Mouse (Mus musculus) limb, embryonic 14.5 days (tissue): ENCODE results near the gene Strbp. TPM values are rescaled to one million over a fixed set of nuclear protein-coding genes. Genes with fewer than 3 reads are reported as not detected.

Experiments
- ATAC-seq: fragments of 200-750 bp; cut with Nextera tagmentation; 2 replicates; pipeline ENCODE4 v1.8.0; 2017; ENCODE audit warnings: low read depth, moderate number of reproducible peaks, moderate TSS enrichment; ENCODE audit not compliant: low FRiP score
- DNase-seq: peaks from one replicate; pipeline ENCODE4 v3.0.0-alpha.2; 2015; ENCODE audit warnings: low spot score
- H3K27ac ChIP-seq: fragments of 300-500 bp; sonication (generic); replicated peaks from 2 replicates; pipeline ENCODE4 v1.5.1; 2014; ENCODE audit warnings: low read depth, mild to moderate bottlenecking, low read length, moderate library complexity, mixed read lengths
- H3K27me3 ChIP-seq: fragments of 300-500 bp; sonication (generic); 2 replicates; pipeline ENCODE4 v1.6.1; 2014; ENCODE audit warnings: low read length, mixed read lengths; ENCODE audit not compliant: control insufficient read depth, insufficient read depth
- H3K36me3 ChIP-seq: fragments of 300-500 bp; sonication (generic); 2 replicates; pipeline ENCODE4 v1.6.1; 2014; ENCODE audit warnings: mild to moderate bottlenecking, low read length, moderate library complexity, mixed read lengths; ENCODE audit not compliant: control insufficient read depth, insufficient read depth
- H3K4me1 ChIP-seq: fragments of 300-500 bp; sonication (generic); 2 replicates; pipeline ENCODE4 v1.6.1; 2014; ENCODE audit warnings: antibody characterized with exemption, low read length, mixed read lengths; ENCODE audit not compliant: control insufficient read depth, insufficient read depth
- H3K4me2 ChIP-seq: fragments of 300-500 bp; sonication (generic); replicated peaks from 2 replicates; pipeline ENCODE4 v1.6.1; 2014; ENCODE audit warnings: low read depth, mild to moderate bottlenecking, low read length, moderate library complexity; ENCODE audit not compliant: severe bottlenecking
- H3K4me3 ChIP-seq: fragments of 300-500 bp; sonication (generic); replicated peaks from 2 replicates; pipeline ENCODE4 v1.5.1; 2014; ENCODE audit warnings: low read length
- H3K9ac ChIP-seq: fragments of 300-500 bp; sonication (generic); 2 replicates; pipeline ENCODE4 v1.6.1; 2014; ENCODE audit warnings: mild to moderate bottlenecking, low read depth, low read length, moderate library complexity; ENCODE audit not compliant: severe bottlenecking
- H3K9me3 ChIP-seq: fragments of 300-500 bp; sonication (generic); 2 replicates; pipeline ENCODE4 v1.6.1; 2016; ENCODE audit warnings: low read length; ENCODE audit not compliant: control insufficient read depth
- POLR2A ChIP-seq: fragments of 200-500 bp; IDR thresholded peaks from 2 replicates; pipeline ENCODE4 v1.8.0; 2012; ENCODE audit warnings: inconsistent platforms, mild to moderate bottlenecking, moderate library complexity, borderline replicate concordance; ENCODE audit not compliant: insufficient read depth, insufficient read length; ENCODE audit errors: extremely low read depth
- WGBS: fragments of 180-500 bp; shearing (Covaris S2); extraction: QIAGEN DNeasy Blood & Tissue Kit; methylation state at CpG from one replicate; pipeline ENCODE4 v1.1.7; 2014; 5-methylcytosine and 5-hydroxymethylcytosine counted together
- polyA plus RNA-seq, 2 experiments: library from polyadenylated mRNA; depleted of rRNA in 1 of 2; stranded (reverse) in 1 of 2; unstranded in 1 of 2; fragments of >200 nt; fragmentation: Nextera tagmentation in 1 of 2; extraction: Ambion mirVana in 1 of 2; gene quantifications; 2 replicates each; pipeline versions ENCODE4 v1.2.1 to v1.2.3; 2012 to 2014

Gene Strbp
- polyA plus RNA-seq, 2 experiments: 23.5 to 33.2 TPM

GRCm38 (mm10) chr2:37715364-37715763 is 11.7 kb upstream of the Strbp start:
- Histone ChIP-seq H3K9me3 (no peaks in the 10 kb centered on the region), H3K27me3 (no peaks in the 10 kb centered on the region), H3K27ac (no peak overlapping the region), H3K36me3 (no peaks in the 10 kb centered on the region), H3K9ac (no peak overlapping the region), H3K4me2 (no peak overlapping the region), H3K4me1 (no peaks in the 10 kb centered on the region), H3K4me3 (no peak overlapping the region)
- TF ChIP-seq POLR2A: no peak
- WGBS: 66% methylated on average over 3 of the region's 3 CpGs
- no peak for DNase-seq
- no peak for ATAC-seq

DNA sequence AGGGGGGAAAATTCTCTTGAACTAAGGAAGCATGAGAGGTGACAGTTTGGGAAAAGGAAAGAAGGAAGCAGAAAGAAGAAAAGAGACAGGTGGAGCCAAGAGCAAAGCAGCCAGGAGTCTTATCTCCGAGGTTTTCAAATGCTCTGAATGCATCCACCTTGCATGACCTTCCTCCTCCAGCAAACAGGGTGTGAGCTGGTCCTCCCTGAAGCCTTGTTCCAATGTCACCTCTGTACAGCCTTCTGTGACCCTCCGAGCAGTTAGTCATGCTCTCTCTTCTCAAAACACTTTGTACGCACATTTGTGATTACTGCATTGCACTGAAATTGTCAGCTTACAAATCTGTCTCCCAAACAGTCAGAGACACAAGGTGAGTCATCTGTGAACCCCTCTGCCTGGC is 9.4 kb upstream of the Strbp start:
- 89% methylated on average over 3 of the region's 3 CpGs for WGBS
- Histone ChIP-seq H3K4me3 (no peak overlapping the region), H3K9me3 (no peaks in the 10 kb centered on the region), H3K9ac (no peak overlapping the region), H3K27me3 (no peaks in the 10 kb centered on the region), H3K36me3 (no peaks in the 10 kb centered on the region), H3K4me1 (no peaks in the 10 kb centered on the region), H3K27ac (no peak overlapping the region), H3K4me2 (no peak overlapping the region)
- no peak for TF ChIP-seq POLR2A
- ATAC-seq (no peak), DNase-seq (no peak)

GRCm38 (mm10) chr2:37708835-37709234 is 5.2 kb upstream of the Strbp start:
- no peak overlapping the region for H3K4me3 ChIP-seq
- no peak overlapping the region for H3K4me2 ChIP-seq
- no peaks in the 10 kb centered on the region for H3K9me3 ChIP-seq
- no peak overlapping the region for H3K27ac ChIP-seq
- no peak for TF ChIP-seq POLR2A
- no peaks in the 10 kb centered on the region for H3K27me3 ChIP-seq
- no peaks in the 10 kb centered on the region for H3K36me3 ChIP-seq
- DNase-seq (no peak), ATAC-seq (no peak)
- 84% methylated on average over 3 of the region's 3 CpGs for WGBS
- no peak overlapping the region for H3K9ac ChIP-seq
- H3K4me1 ChIP-seq: no peaks in the 10 kb centered on the region

GRCm38 (mm10) chr2:37704141-37704760 is 592 bp upstream of the Strbp start:
- Histone ChIP-seq H3K4me1 (peaks cover 9% of the 10 kb centered on the region), H3K27ac (0 out of 2 replicates have a peak overlapping the region, but pooled peaks have one; percentile 92), H3K9me3 (no peaks in the 10 kb centered on the region), H3K27me3 (no peaks in the 10 kb centered on the region), H3K36me3 (no peaks in the 10 kb centered on the region), H3K4me2 (peak overlapping the region; percentile 72), H3K4me3 (peak overlapping the region; percentile 92), H3K9ac (peak overlapping the region; percentile 88; the same call in 1 of the 2 replicates)
- DNase-seq (no peak), ATAC-seq (no peak)
- TF ChIP-seq POLR2A: no peak
- WGBS: 12% methylated on average over 4 of the region's 4 CpGs

DNA sequence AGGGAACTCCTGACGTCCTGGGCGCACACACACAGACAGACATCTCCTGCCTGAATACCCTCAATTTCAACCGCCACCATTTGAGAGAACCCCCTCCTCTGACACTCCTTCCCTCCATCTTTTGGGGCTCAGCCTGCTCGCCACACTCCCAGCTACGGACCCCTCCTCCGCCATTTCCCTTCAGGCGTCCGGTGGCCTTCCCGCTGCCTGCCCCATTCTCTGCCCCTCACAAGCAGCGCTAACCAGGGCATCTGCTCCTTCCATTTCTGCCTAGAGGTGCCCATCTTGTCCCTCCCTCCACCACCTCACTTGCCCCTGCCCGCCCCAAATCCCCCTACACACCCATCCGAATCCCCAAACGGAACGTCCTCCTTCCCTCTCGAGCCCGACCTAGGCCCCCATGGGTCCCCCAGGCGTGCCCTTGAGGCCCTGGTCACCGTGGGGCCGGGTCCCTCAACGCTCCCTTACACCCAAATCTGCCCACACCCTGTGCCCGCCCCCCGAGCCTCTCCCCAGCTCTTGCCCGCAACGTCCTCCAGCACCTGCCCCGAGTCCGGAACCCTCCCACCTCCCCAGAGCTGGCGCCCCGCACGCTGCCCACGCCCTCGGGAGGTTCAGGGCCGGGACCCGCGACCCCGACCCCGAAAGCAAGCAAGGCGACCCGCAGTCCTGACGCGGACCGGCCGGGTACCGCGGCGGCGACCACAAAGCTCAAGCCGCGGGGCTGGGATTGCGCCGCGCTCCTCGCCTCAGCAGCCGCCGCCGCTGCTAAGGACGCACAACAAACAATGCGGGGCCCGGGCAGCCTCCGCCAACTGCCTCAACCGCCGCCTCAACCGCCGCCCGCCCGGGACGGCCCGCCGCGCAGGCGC is 1.1 kb downstream of the Strbp start:
- H3K36me3 ChIP-seq: no peaks in the 10 kb centered on the region
- H3K4me2 ChIP-seq: peak overlapping the region; percentile 58
- ATAC-seq: peak; percentile 69
- under 1% methylated on average over 51 of the region's 70 CpGs for whole genome bisulfite sequencing
- TF ChIP-seq POLR2A: no peak
- H3K27ac ChIP-seq: peak overlapping the region; percentile 92
- DNase-seq: peak; percentile 49
- peak overlapping the region; percentile 92 for H3K4me3 ChIP-seq
- H3K4me1 ChIP-seq: peaks cover 9% of the 10 kb centered on the region
- no peaks in the 10 kb centered on the region for H3K27me3 ChIP-seq
- no peaks in the 10 kb centered on the region for H3K9me3 ChIP-seq
- H3K9ac ChIP-seq: peak overlapping the region; percentile 88
